Mouse (Mus musculus) heart, postnatal 0 days (tissue): ENCODE measurements around the gene Slc7a6. TPM values are rescaled to one million over a fixed set of nuclear protein-coding genes. Genes with fewer than 3 reads are reported as not detected.

Experiments
- ATAC-seq: fragments of 200-750 bp; cut with Nextera tagmentation; 2 replicates; pipeline ENCODE4 v1.8.0; 2017; ENCODE audit warnings: low read depth, moderate number of reproducible peaks, moderate library complexity; ENCODE audit not compliant: insufficient read depth
- DNase-seq: peaks from one replicate; pipeline ENCODE4 v3.0.0-alpha.2; 2016; ENCODE audit warnings: low spot score
- H3K27ac ChIP-seq: fragments of 300-500 bp; sonication (generic); 2 replicates; pipeline ENCODE4 v1.5.1; 2014; ENCODE audit warnings: low read depth, mild to moderate bottlenecking
- H3K27me3 ChIP-seq: fragments of 300-500 bp; sonication (generic); 2 replicates; pipeline ENCODE4 v1.6.1; 2014; ENCODE audit warnings: low read length, mixed read lengths; ENCODE audit not compliant: control insufficient read depth, insufficient read depth
- H3K36me3 ChIP-seq: fragments of 300-500 bp; sonication (generic); replicated peaks from 2 replicates; pipeline ENCODE4 v1.6.1; 2014; ENCODE audit warnings: low read length, mixed read lengths; ENCODE audit not compliant: control insufficient read depth, insufficient read depth
- H3K4me1 ChIP-seq: fragments of 300-500 bp; sonication (generic); 2 replicates; pipeline ENCODE4 v1.6.1; 2014; ENCODE audit warnings: antibody characterized with exemption; ENCODE audit not compliant: control insufficient read depth, insufficient read depth
- H3K4me2 ChIP-seq: fragments of 300-500 bp; sonication (generic); 2 replicates; pipeline ENCODE4 v1.6.1; 2014; ENCODE audit warnings: low read depth, mild to moderate bottlenecking, low read length, moderate library complexity
- H3K4me3 ChIP-seq: fragments of 300-500 bp; sonication (generic); 2 replicates; pipeline ENCODE4 v1.5.1; 2014; ENCODE audit warnings: low read depth, low read length
- H3K9ac ChIP-seq: fragments of 300-500 bp; sonication (generic); replicated peaks from 2 replicates; pipeline ENCODE4 v1.6.1; 2014; ENCODE audit warnings: low read depth, low read length, mixed read lengths
- H3K9me3 ChIP-seq: fragments of 300-500 bp; sonication (generic); replicated peaks from 2 replicates; pipeline ENCODE4 v1.6.1; 2016; ENCODE audit warnings: low read length; ENCODE audit not compliant: control insufficient read depth
- CTCF ChIP-seq: IDR thresholded peaks from 2 replicates; pipeline ENCODE4 v1.5.1; 2016; ENCODE audit warnings: antibody characterized with exemption, control low read depth, low read depth
- EP300 ChIP-seq: IDR thresholded peaks from 2 replicates; pipeline ENCODE4 v1.6.1; 2016; ENCODE audit warnings: antibody characterized with exemption, low read depth
- WGBS: fragments of 180-500 bp; shearing (Covaris S2); extraction: QIAGEN DNeasy Blood & Tissue Kit; methylation state at CpG from one replicate; pipeline ENCODE4 v1.1.7; 2014; 5-methylcytosine and 5-hydroxymethylcytosine counted together
- polyA plus RNA-seq: library from polyadenylated mRNA; unstranded; fragments of >200 nt; fragmentation: Nextera tagmentation; extraction: Ambion mirVana; gene quantifications from 2 replicates; pipeline ENCODE4 v1.2.1, GENCODE M21; 2015
- total RNA-seq: library from RNA; depleted of rRNA; stranded (reverse); fragments of >200 nt; gene quantifications from 2 replicates; pipeline ENCODE4 v1.2.3, GENCODE M21; 2014; ENCODE audit warnings: low replicate concordance

Slc7a6 gene
- total and polyA plus RNA-seq, 2 experiments from 2014 or later, result 18.2 to 18.6 TPM

DNA sequence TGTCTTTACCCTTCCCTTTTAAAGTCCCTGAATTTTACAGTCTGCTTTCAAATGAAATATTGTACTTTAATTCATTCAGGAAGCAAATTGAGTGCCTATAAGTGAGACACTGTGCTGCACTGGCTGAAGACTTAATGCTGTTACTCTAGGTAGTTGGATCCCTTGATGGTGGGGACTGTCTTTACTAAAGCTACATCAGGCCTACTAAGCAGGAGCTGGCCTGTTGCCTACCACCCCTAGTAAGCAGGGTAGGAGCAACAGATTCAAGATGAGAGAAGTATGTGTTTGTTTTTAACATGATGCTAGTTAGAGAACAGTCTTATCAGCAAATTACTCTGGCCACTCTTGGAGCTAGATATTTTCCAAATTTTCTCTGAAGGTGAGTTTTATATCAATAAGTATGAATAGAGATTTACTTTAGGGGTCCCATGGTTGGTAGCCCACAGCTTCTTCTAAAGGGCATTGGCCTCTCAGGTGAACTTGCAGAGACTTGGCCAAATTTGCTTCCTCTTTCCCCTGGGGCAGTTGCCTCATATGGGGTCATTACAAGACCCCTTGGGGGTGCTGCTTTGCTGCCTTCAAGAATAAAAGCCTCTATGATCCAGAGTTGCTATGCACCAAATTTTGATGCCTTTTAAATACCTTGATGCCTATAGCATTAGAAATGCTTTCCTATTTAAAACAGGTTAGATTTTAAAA is 39.3 kb upstream of the Slc7a6 start:
- H3K4me2 ChIP-seq, result no peak overlapping the region
- H3K4me1 ChIP-seq, result no peaks in the 10 kb centered on the region
- no peaks in the 10 kb centered on the region for H3K27me3 ChIP-seq
- H3K4me3 ChIP-seq, result no peak overlapping the region
- H3K9ac ChIP-seq, result no peak overlapping the region
- DNase-seq, result no peak
- TF ChIP-seq EP300, result no peak
- no peak for TF ChIP-seq CTCF
- no peak overlapping the region for H3K27ac ChIP-seq
- H3K36me3 ChIP-seq, result peaks cover 53% of the 10 kb centered on the region
- ATAC-seq, result no peak
- no peaks in the 10 kb centered on the region for H3K9me3 ChIP-seq

DNA sequence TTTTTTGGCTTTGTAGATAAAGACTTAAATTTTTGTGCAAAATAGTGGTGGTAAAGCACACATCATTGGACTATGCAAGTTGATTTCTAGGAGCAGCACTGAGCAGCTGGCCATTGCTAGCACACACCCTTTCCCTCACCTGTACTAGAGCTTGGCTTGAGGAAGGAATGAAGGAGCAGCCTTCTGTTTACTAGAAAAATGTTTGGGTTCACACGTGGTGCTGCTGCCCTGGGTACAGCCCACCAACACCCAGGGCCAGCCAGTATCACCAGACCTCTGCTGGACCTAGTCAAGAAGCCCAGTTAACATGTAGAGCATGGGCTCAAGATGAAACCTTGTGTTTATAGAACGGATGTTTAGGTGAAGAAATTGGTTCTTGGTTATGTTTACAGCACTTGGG is 38.7 kb upstream of the Slc7a6 start:
- Histone ChIP-seq H3K27me3 (peaks cover 3% of the 10 kb centered on the region), H3K4me1 (no peaks in the 10 kb centered on the region), H3K4me2 (no peak overlapping the region), H3K4me3 (no peak overlapping the region), H3K36me3 (peaks cover 53% of the 10 kb centered on the region), H3K9ac (no peak overlapping the region), H3K9me3 (no peaks in the 10 kb centered on the region), H3K27ac (no peak overlapping the region)
- no peak for ATAC-seq
- TF ChIP-seq EP300, result no peak
- no peak for TF ChIP-seq CTCF
- 87% methylated on average over 2 of the region's 2 CpGs for WGBS
- no peak for DNase-seq

DNA sequence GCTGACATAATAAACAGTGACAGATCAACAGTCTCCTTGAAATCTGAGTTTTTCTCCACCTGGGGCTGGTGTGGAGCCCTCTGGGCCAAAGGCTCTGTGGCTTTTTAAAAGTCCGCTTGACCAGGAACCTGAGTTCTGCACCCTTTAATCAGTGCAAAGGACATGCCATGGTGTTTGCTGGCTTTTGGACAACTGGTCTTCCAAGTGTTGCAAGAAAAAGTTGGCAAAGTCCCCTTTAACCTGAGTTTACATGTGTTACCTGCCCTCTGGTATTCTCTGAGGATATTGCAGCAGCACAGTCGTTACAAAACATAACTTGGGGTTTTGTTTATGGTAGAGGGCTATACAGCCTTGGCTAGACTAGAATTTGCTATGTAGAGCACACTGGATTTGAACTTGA is 38.2 kb upstream of the Slc7a6 start:
- TF ChIP-seq CTCF (no peak), EP300 (no peak)
- no peaks in the 10 kb centered on the region for H3K9me3 ChIP-seq
- DNase-seq, result no peak
- H3K4me1 ChIP-seq, result no peaks in the 10 kb centered on the region
- WGBS, result 79% methylated on average over 2 of the region's 2 CpGs
- no peak overlapping the region for H3K4me3 ChIP-seq
- no peak overlapping the region for H3K9ac ChIP-seq
- no peak for ATAC-seq
- H3K27ac ChIP-seq, result no peak overlapping the region
- peaks cover 8% of the 10 kb centered on the region for H3K27me3 ChIP-seq
- no peak overlapping the region for H3K4me2 ChIP-seq
- H3K36me3 ChIP-seq, result peaks cover 53% of the 10 kb centered on the region

DNA sequence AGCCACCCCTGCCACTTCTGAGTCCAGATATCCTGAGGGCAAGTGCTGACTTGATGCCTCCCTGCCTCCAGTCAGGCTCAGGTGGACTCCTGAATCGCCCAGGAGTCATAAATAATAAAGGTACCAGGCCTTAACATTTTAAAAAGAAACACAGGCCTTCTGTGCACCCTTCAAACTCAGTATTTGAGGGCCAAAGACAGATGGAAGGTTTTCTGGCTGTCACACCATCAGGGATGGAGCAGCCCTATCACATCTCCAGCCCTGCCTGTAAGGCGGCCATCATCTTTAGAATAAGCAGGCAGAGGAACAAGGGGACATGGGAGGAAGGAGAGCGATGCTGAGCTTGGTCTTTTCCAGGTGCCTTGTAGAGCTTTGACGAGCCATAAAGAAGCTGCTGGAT is 37.6 kb upstream of the Slc7a6 start:
- ATAC-seq (no peak), DNase-seq (no peak)
- peaks cover 1% of the 10 kb centered on the region; the same call in 1 of the 2 replicates for H3K4me1 ChIP-seq
- H3K9me3 ChIP-seq, result no peaks in the 10 kb centered on the region
- TF ChIP-seq CTCF, result no peak
- TF ChIP-seq EP300, result no peak
- WGBS, result 90% methylated on average over 4 of the region's 4 CpGs
- H3K4me3 ChIP-seq, result no peak overlapping the region
- H3K27ac ChIP-seq, result no peak overlapping the region
- peaks cover 53% of the 10 kb centered on the region for H3K36me3 ChIP-seq
- no peak overlapping the region for H3K9ac ChIP-seq
- peaks cover 14% of the 10 kb centered on the region for H3K27me3 ChIP-seq
- H3K4me2 ChIP-seq, result no peak overlapping the region

DNA sequence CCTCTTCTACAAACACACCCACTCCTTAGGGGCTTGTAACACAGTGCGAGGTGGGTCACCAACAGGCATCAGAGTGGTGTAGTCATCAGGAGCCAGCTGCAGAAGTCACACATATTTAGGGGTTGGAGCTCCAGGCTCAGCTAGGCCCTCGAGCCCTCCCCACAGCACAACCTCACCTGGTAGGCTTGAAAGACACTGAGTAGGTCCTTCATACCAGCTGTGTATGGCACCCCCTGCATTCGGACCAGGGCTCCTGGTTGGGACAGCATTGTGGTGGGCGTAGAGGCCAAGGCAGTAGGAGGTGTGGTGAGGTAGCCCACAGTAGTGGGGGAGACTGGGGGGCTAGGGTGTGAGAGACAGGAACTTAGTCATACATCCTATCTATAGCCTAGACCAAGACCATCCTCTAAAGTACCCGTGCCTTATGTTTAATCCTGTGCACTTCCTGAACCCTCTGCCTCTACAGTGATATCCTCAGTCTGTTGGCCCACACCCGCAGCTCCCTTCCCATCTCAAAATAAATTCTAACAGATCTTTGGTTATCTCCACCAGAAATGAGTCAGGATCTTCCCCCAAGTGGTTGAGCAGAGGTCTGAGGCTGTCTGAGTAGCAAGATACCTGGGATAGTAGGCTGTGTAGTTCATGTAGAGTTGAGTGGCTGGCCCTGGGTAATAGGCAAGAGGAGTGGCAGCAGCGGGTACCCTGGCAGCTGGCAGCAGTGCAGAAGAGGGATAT is 37.0 kb upstream of the Slc7a6 start:
- TF ChIP-seq EP300 (no peak), CTCF (no peak)
- Histone ChIP-seq H3K4me3 (no peak overlapping the region), H3K27ac (no peak overlapping the region), H3K36me3 (peaks cover 53% of the 10 kb centered on the region), H3K9ac (no peak overlapping the region), H3K27me3 (peaks cover 20% of the 10 kb centered on the region), H3K4me2 (no peak overlapping the region), H3K9me3 (no peaks in the 10 kb centered on the region), H3K4me1 (peaks cover 6% of the 10 kb centered on the region; the same call in 1 of the 2 replicates)
- ATAC-seq (no peak), DNase-seq (no peak)
- WGBS, result 87% methylated on average over 7 of the region's 7 CpGs
